In genomic region chr16:90934687-90935328, GRCm38 (mm10) we compare ENCODE assay signal across 8 mouse cellular contexts. TPM values are rescaled to one million over a fixed set of nuclear protein-coding genes. Genes with fewer than 3 reads are reported as not detected.
A peak's percentile ranks its signal among the peaks of the same experiment; 100 is the strongest.
DNase-seq lines count a peak whose midpoint lies in the region; ATAC-seq and TF ChIP-seq lines count a peak whose summit lies in the region.

Gene Cfap298, minus strand, starts transcription at chr16:90935114.

- no peaks in the 10 kb centered on the region for H3K9me3 ChIP-seq in kidney, embryonic 14.5 days (ENCODE audit: control insufficient read depth, low read length)
- H3K9me3 ChIP-seq in limb, embryonic 15.5 days: no peaks in the 10 kb centered on the region

- peak; percentile 99 for DNase-seq in A20 (ENCODE audit: low read depth, low spot score)
- peak; percentile 87 to 93 for DNase-seq in heart, adult 9 months (ENCODE audit: low spot score in 2 of 2)
- DNase-seq in monocyte, adult 2 months (ENCODE audit: low read depth in 1 of 2, low spot score in 2 of 2): peak; percentile 74 to 86
- DNase-seq in spleen, postnatal 36 days (ENCODE audit: low spot score in 2 of 2): peak; percentile 88 to 90

- H3K36me3 ChIP-seq in kidney, embryonic 14.5 days (ENCODE audit: control insufficient read depth, insufficient read depth, low read length): peaks cover 12% of the 10 kb centered on the region; the same call in 1 of the 2 replicates
- peaks cover 14% of the 10 kb centered on the region for H3K36me3 ChIP-seq in limb, embryonic 15.5 days

- WGBS in kidney, embryonic 14.5 days: under 1% methylated on average over 56 of the region's 56 CpGs
- under 1% methylated on average over 56 of the region's 56 CpGs for WGBS in limb, embryonic 15.5 days

- H3K27ac ChIP-seq in bone marrow macrophage, adult 2 months (ENCODE audit: insufficient read depth, low read depth, low read length): peak within 1 kb of the TSS; percentile 33
- H3K27ac ChIP-seq in embryonic fibroblast, embryonic 13.5 days (ENCODE audit: insufficient read depth, low read length): no peak within 1 kb of the TSS
- H3K27ac ChIP-seq in kidney, embryonic 14.5 days (ENCODE audit: low read depth, low read length): peak within 1 kb of the TSS; percentile 68
- H3K27ac ChIP-seq in limb, embryonic 15.5 days: peak within 1 kb of the TSS; percentile 89

- peak within 1 kb of the TSS; percentile 75 for H3K9ac ChIP-seq in kidney, embryonic 14.5 days (ENCODE audit: low read depth, low read length)
- H3K9ac ChIP-seq in limb, embryonic 15.5 days: peak within 1 kb of the TSS; percentile 81

- peak; percentile 97 for ATAC-seq in kidney, embryonic 14.5 days (ENCODE audit: low FRiP score, low TSS enrichment)
- ATAC-seq in limb, embryonic 15.5 days (ENCODE audit: insufficient number of reproducible peaks, low FRiP score, low TSS enrichment, low read depth): peak; percentile 93

- TF ChIP-seq POLR2A in bone marrow macrophage, adult 2 months (IDR thresholded peaks at IDR 0.05; ENCODE audit: borderline replicate concordance, low read depth, low read length): no peak
- peak; percentile 58 for TF ChIP-seq POLR2A in embryonic fibroblast, embryonic 13.5 days (IDR thresholded peaks at IDR 0.05; ENCODE audit: low read depth, low read length)

- no peaks in the 10 kb centered on the region for H3K27me3 ChIP-seq in kidney, embryonic 14.5 days (ENCODE audit: control insufficient read depth, insufficient read depth, low read length)
- no peaks in the 10 kb centered on the region for H3K27me3 ChIP-seq in limb, embryonic 15.5 days

- H3K4me1 ChIP-seq in bone marrow macrophage, adult 2 months (ENCODE audit: control insufficient read depth, insufficient read depth, low read length): peaks cover 3% of the 10 kb centered on the region; the same call in 1 of the 2 replicates
- H3K4me1 ChIP-seq in embryonic fibroblast, embryonic 13.5 days (ENCODE audit: control insufficient read depth, insufficient read depth, low read length): no peaks in the 10 kb centered on the region
- no peaks in the 10 kb centered on the region for H3K4me1 ChIP-seq in kidney, embryonic 14.5 days (ENCODE audit: control insufficient read depth, insufficient read depth, low read length)
- peaks cover 3% of the 10 kb centered on the region for H3K4me1 ChIP-seq in limb, embryonic 15.5 days

- peak within 1 kb of the TSS; percentile 93 for H3K4me3 ChIP-seq in bone marrow macrophage, adult 2 months (ENCODE audit: insufficient read depth, low read length)
- peak within 1 kb of the TSS; percentile 62 for H3K4me3 ChIP-seq in embryonic fibroblast, embryonic 13.5 days (ENCODE audit: insufficient read depth, low read length)
- H3K4me3 ChIP-seq in kidney, embryonic 14.5 days (ENCODE audit: low read length): peak within 1 kb of the TSS; percentile 72
- H3K4me3 ChIP-seq in limb, embryonic 15.5 days: peak within 1 kb of the TSS; percentile 89

- peak within 1 kb of the TSS; percentile 71 for H3K4me2 ChIP-seq in kidney, embryonic 14.5 days (replicated peaks; ENCODE audit: low read depth, low read length)
- H3K4me2 ChIP-seq in limb, embryonic 15.5 days: peak within 1 kb of the TSS; percentile 82

- no peak for TF ChIP-seq CTCF in bone marrow macrophage, adult 2 months (IDR thresholded peaks at IDR 0.05; ENCODE audit: low read depth, low read length)
- TF ChIP-seq CTCF in embryonic fibroblast, embryonic 13.5 days (IDR thresholded peaks at IDR 0.05; ENCODE audit: borderline replicate concordance, insufficient read depth, low read length): no peak

RNA-seq across cellular contexts. Expression of gene Cfap298, which starts in this region (rescaled TPM):
- 7.1 and 9.4 TPM in 2 replicates for polyA plus RNA-seq in bone marrow macrophage, adult 2 months (2012; ENCODE audit: insufficient read depth, insufficient read length, missing spikeins)
- 15.0 and 28.2 TPM in 2 replicates for polyA plus RNA-seq in embryonic fibroblast, embryonic 13.5 days (2011; ENCODE audit: insufficient read length, low read depth, missing spikeins)
- 47.7 and 50.7 TPM in 2 replicates for polyA plus RNA-seq in kidney, embryonic 14.5 days (2014; fragmentation: Nextera tagmentation; extraction: Ambion mirVana)
- polyA plus RNA-seq in limb, embryonic 15.5 days (2015; fragmentation: Nextera tagmentation; extraction: Ambion mirVana): 32.1 and 40.9 TPM in 2 replicates
